Mouse (Mus musculus) embryonic facial prominence, embryonic 12.5 days (tissue): ENCODE measurements around the gene L3mbtl1. TPM values are rescaled to one million over a fixed set of nuclear protein-coding genes. Genes with fewer than 3 reads are reported as not detected.
"Not testable (repeated sequence)": the region's sequence is repeated elsewhere in the genome, so short reads cannot be mapped to it uniquely, and the experiment has no call there.

Experiments used
- ATAC-seq: fragments of 200-750 bp; cut with Nextera tagmentation; 2 replicates; pipeline ENCODE4 v1.8.0; 2017; ENCODE audit not compliant: insufficient number of reproducible peaks, insufficient read depth, low FRiP score, low TSS enrichment
- H3K27ac ChIP-seq: fragments of 300-500 bp; sonication (generic); 2 replicates; pipeline ENCODE4 v1.5.1; 2016; ENCODE audit warnings: mild to moderate bottlenecking
- H3K27me3 ChIP-seq: fragments of 300-500 bp; sonication (generic); 2 replicates; pipeline ENCODE4 v1.6.1; 2016; ENCODE audit warnings: mild to moderate bottlenecking, moderate library complexity
- H3K36me3 ChIP-seq: fragments of 300-500 bp; sonication (generic); 2 replicates; pipeline ENCODE4 v1.6.1; 2016; ENCODE audit warnings: mild to moderate bottlenecking
- H3K4me1 ChIP-seq: fragments of 300-500 bp; sonication (generic); 2 replicates; pipeline ENCODE4 v1.6.1; 2016
- H3K4me2 ChIP-seq: fragments of 300-500 bp; sonication (generic); replicated peaks from 2 replicates; pipeline ENCODE4 v1.6.1; 2016; ENCODE audit warnings: mild to moderate bottlenecking, moderate library complexity
- H3K4me3 ChIP-seq: fragments of 300-500 bp; sonication (generic); 2 replicates; pipeline ENCODE4 v1.5.1; 2016; ENCODE audit warnings: mild to moderate bottlenecking
- H3K9ac ChIP-seq: fragments of 300-500 bp; sonication (generic); 2 replicates; pipeline ENCODE4 v1.6.1; 2016; ENCODE audit warnings: mild to moderate bottlenecking, moderate library complexity
- H3K9me3 ChIP-seq: fragments of 300-500 bp; sonication (generic); 2 replicates; pipeline ENCODE4 v1.6.1; 2016; ENCODE audit warnings: mild to moderate bottlenecking, moderate library complexity
- WGBS: fragments of 180-500 bp; shearing (Covaris S2); methylation state at CpG from one replicate; pipeline ENCODE4 v1.1.7; 2016; 5-methylcytosine and 5-hydroxymethylcytosine counted together
- polyA plus RNA-seq: library from polyadenylated mRNA; unstranded; fragments of >200 nt; fragmentation: Nextera tagmentation; extraction: Ambion mirVana; gene quantifications from 2 replicates; pipeline ENCODE4 v1.2.1, GENCODE M21; 2016

Gene L3mbtl1
- 0.17 and 0.28 TPM in 2 replicates for polyA plus RNA-seq

DNA sequence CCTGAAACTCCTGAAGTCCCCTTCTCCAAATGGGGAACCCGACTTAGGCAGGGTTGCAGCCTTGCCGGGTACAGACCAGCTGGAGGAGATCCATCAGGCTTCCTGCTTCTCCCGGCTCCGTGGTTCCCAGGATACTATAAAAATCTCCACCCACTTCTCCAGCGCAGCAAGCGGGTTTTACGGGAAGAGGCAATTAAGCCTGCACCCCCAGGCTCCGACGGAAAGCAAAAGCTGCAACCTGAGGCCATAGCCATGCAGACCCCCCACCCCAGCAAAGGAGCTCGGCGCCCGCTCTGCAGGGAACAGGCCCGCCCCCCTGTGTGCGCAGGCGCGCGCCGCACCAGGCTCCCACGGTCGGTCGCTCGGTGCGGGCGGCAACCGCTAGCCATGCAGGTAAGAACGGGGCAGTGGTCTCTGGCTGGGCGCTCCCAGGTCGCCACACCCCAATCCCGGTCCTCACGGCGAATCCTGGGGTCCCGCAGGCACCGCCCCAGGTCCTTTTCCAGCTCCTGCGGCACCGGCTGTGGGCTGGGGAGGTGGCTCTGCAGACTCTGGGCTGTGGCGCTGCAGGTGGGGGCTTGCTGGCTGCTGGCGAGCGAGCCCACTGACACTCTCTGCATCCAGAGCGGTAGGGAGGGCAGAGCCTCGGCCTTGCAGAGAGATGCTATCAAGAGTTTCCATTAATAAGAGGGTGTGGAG lies at the start of gene L3mbtl1:
Gene L3mbtl1 (plus strand): TSS at position 325 of the 699 bp plus-strand sequence.
- no peak within 1 kb of the TSS for H3K27ac ChIP-seq

DNA sequence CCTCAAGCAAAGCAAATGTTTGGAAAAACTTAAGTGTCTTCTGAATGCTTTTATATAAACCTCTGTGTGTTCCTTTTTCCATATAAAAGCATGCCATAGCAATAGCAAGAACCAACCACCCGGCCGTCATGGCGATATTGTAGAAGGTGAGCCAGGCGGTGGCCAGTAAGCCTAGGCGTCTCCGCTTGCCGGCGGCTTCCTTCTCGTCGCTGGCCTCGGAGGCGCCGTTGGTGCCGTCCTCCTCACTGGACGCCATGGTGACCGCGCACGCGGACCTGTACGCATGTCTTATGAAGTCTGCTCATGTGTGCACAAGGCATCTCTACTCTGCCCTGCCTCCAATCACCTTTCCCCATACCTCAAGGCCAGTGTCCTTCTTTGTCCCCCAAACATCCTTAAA lies 44.0 kb upstream of the L3mbtl1 start:
- H3K9ac ChIP-seq, H3K27ac ChIP-seq, ATAC-seq, H3K36me3 ChIP-seq, H3K4me2 ChIP-seq, H3K4me1 ChIP-seq, H3K9me3 ChIP-seq, H3K27me3 ChIP-seq, H3K4me3 ChIP-seq: not testable (repeated sequence)
- 95% methylated on average over 20 of the region's 20 CpGs for WGBS

More for the DNA sequence above, at the start of gene L3mbtl1:
- under 1% methylated on average over 40 of the region's 40 CpGs for WGBS
- H3K9me3 ChIP-seq = no peaks in the 10 kb centered on the region
- H3K4me1 ChIP-seq = peaks cover 6% of the 10 kb centered on the region
- peaks cover 28% of the 10 kb centered on the region for H3K27me3 ChIP-seq
- 0 out of 2 replicates have a peak, but pooled peaks have one; percentile 38 for ATAC-seq
- H3K4me3 ChIP-seq = peak within 1 kb of the TSS; percentile 53
- H3K4me2 ChIP-seq = peak within 1 kb of the TSS; percentile 93
- H3K9ac ChIP-seq = peak within 1 kb of the TSS; percentile 55
- H3K36me3 ChIP-seq = peaks cover 20% of the 10 kb centered on the region

- no peaks in the 10 kb centered on the region for H3K27me3 ChIP-seq
- H3K36me3 ChIP-seq = no peaks in the 10 kb centered on the region
- ATAC-seq = no peak
- no peak overlapping the region for H3K4me3 ChIP-seq
- no peaks in the 10 kb centered on the region for H3K4me1 ChIP-seq
- 76% methylated on average over 12 of the region's 12 CpGs for WGBS
- H3K27ac ChIP-seq = no peak overlapping the region
- H3K9ac ChIP-seq = no peak overlapping the region
- no peaks in the 10 kb centered on the region for H3K9me3 ChIP-seq
- H3K4me2 ChIP-seq = no peak overlapping the region
Measured at GRCm38 (mm10) chr2:162899880-162900589, 43.2 kb upstream of the L3mbtl1 start.

DNA sequence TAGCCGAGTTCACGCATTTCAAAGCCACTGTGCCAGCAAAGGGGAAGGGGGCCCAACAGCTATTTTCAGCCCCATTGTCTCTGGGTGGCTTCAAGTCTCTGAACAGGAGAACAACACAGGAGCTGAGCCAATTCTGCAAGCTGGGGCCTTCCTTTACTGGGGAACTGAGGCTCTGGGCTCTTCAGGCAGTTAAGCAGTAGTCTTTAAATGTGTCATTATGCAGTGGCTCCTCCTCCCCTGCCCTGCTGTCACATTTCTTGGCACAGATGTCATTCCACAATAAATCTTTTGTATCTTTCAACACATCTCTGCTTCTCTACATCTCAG lies 42.7 kb upstream of the L3mbtl1 start:
- H3K27ac ChIP-seq = no peak overlapping the region
- H3K4me2 ChIP-seq = no peak overlapping the region
- H3K4me1 ChIP-seq = no peaks in the 10 kb centered on the region
- WGBS = 40% methylated on average over 2 of the region's 2 CpGs
- H3K36me3 ChIP-seq = no peaks in the 10 kb centered on the region
- no peak for ATAC-seq
- H3K27me3 ChIP-seq = no peaks in the 10 kb centered on the region
- no peak overlapping the region for H3K4me3 ChIP-seq
- no peak overlapping the region for H3K9ac ChIP-seq
- H3K9me3 ChIP-seq = no peaks in the 10 kb centered on the region

DNA sequence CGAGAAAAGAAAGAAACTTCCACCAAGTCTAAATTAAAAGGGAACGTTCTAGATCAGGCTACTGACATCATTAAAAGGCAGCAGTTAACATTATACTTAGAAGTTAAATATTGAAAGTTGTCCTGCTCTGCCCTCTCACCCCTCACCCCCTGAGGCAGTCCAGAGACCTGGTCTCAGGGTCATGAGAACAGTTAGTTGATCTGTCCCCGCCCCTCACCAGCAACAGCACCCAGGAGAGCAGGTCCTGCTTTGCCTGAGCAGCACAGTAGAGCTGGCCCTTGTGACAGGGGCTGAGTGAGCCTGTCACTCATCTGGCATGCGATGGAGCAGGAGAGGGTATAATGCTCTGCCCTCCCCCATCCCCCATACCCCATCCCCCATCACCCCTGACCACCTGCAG lies 37.4 kb upstream of the L3mbtl1 start:
- H3K4me1 ChIP-seq = no peaks in the 10 kb centered on the region
- H3K36me3 ChIP-seq = no peaks in the 10 kb centered on the region
- H3K4me2 ChIP-seq = no peak overlapping the region
- WGBS = 61% methylated on average over 4 of the region's 4 CpGs
- no peak overlapping the region for H3K9ac ChIP-seq
- ATAC-seq = no peak
- no peaks in the 10 kb centered on the region for H3K9me3 ChIP-seq
- H3K27me3 ChIP-seq = no peaks in the 10 kb centered on the region
- H3K27ac ChIP-seq = no peak overlapping the region
- no peak overlapping the region for H3K4me3 ChIP-seq

- H3K36me3 ChIP-seq = no peaks in the 10 kb centered on the region
- H3K9me3 ChIP-seq = no peaks in the 10 kb centered on the region
- 51% methylated on average over 16 of the region's 16 CpGs for whole genome bisulfite sequencing
- H3K9ac ChIP-seq = no peak overlapping the region
- ATAC-seq = no peak
- H3K4me2 ChIP-seq = no peak overlapping the region
- no peak overlapping the region for H3K27ac ChIP-seq
- H3K27me3 ChIP-seq = no peaks in the 10 kb centered on the region
- no peak overlapping the region for H3K4me3 ChIP-seq
- no peaks in the 10 kb centered on the region for H3K4me1 ChIP-seq
Measured at GRCm38 (mm10) chr2:162908052-162908491, 35.2 kb upstream of the L3mbtl1 start.

DNA sequence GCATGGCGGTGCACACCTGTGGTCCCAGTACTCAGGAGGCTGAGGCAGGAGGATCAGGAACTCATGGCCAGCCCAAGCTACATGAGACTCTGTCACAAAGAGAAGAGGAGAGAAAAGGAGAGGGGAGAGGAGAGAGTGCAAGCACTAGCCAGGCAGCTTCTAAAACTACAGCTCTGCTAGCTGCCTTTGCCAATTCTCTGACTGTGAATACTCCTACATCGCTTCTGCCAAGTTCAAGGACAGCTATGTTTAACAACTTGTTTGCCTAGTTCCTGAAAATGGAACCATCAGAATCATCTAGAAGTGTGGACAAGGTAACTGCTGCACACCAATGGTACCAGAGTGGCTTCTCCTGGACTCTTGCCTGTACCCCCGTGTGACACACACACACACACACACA lies 29.2 kb upstream of the L3mbtl1 start:
- Histone ChIP-seq H3K9ac (no peak overlapping the region), H3K4me3 (no peak overlapping the region), H3K4me2 (no peak overlapping the region), H3K27ac (no peak overlapping the region), H3K36me3 (no peaks in the 10 kb centered on the region), H3K4me1 (no peaks in the 10 kb centered on the region), H3K27me3 (no peaks in the 10 kb centered on the region), H3K9me3 (no peaks in the 10 kb centered on the region)
- ATAC-seq = no peak
- WGBS = 76% methylated on average over 3 of the region's 3 CpGs

DNA sequence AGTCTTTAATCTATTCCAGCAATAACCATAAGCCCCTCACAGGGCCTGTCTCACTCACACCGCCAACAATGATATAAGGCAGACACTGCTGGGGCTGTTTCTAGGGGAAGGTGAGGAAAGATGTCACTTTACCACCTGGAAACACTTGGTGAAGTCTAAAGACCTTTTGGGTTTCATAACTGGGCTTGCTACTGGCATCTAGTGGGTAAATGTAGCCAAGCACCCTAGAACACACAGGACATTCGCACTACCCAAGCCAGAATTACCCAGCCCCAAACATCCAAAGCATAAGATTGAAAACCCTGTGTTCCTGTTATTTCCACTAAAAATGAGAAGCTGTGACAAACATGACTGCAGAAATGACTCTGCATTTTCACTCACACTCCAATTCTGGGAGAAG lies 28.8 kb upstream of the L3mbtl1 start:
- Histone ChIP-seq H3K27ac (no peak overlapping the region), H3K9ac (no peak overlapping the region), H3K4me3 (no peak overlapping the region), H3K9me3 (no peaks in the 10 kb centered on the region), H3K4me1 (no peaks in the 10 kb centered on the region), H3K27me3 (no peaks in the 10 kb centered on the region), H3K36me3 (no peaks in the 10 kb centered on the region), H3K4me2 (no peak overlapping the region)
- no peak for ATAC-seq
- WGBS = 56% methylated on average over 2 of the region's 2 CpGs

DNA sequence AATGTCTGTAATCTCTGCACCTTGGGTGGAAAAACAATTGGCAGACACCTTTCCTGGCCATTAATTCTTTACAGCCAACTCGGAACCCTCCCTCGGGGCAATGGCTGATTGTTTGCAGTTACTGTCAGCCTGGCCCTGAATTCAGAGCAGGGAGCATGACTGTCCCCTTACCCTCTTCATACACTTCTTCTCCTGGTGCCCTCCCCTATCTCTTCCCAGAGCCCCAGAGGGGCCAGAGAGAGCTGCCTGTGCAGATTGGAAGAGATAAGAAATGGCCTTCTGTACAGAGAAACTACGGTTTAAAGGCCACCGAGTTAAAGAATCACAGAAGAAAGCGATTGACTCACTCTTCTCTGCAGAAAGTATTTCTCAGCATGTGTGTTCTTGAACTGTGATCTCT lies 23.3 kb upstream of the L3mbtl1 start:
- H3K9ac ChIP-seq = no peak overlapping the region
- H3K4me1 ChIP-seq = no peaks in the 10 kb centered on the region
- WGBS = 63% methylated on average over 5 of the region's 5 CpGs
- no peaks in the 10 kb centered on the region for H3K27me3 ChIP-seq
- no peak for ATAC-seq
- no peak overlapping the region for H3K27ac ChIP-seq
- H3K9me3 ChIP-seq = no peaks in the 10 kb centered on the region
- no peak overlapping the region for H3K4me2 ChIP-seq
- no peaks in the 10 kb centered on the region for H3K36me3 ChIP-seq
- H3K4me3 ChIP-seq = no peak overlapping the region

DNA sequence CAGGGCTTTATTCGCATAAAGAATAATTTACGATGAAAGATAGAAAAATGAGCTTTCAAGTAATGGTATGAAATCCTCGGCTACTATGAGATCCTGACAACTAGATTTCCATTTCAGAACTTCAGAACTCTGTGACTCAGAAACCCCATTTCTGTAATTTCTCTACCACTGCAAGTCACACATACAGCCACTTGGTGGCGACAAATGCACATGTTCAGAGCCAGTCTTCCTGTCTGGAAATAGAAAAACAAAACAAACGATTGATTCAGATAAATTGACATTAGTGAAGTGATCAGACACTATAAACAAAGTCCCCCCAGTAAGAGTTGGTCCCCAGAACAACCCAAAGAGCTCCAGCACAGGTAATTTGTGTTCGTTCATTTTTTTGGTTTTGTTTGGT lies 21.1 kb upstream of the L3mbtl1 start:
- ATAC-seq = no peak
- WGBS = 14% methylated on average over 6 of the region's 6 CpGs

DNA sequence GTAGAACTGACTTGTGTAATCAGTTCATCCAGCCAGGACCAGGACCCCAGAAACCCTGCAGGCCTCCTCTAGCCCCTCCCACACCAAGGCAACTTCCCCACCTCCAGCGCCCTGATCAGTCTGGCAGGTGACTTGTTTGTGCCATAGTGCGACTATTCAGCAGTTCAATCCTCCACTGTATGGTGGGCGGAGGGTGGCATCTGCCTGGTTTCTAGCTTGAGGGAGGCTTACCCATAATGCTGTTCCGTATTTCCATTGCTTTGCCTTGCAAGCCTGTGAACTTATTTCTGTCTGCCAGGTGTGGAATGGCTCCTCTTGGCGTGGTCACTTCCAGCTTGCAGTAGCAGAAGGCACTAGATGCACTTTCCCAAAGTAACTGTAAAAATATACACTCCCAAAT lies 20.4 kb upstream of the L3mbtl1 start:
- Histone ChIP-seq H3K4me3 (no peak overlapping the region), H3K4me1 (no peaks in the 10 kb centered on the region), H3K4me2 (no peak overlapping the region), H3K9ac (no peak overlapping the region), H3K9me3 (no peaks in the 10 kb centered on the region), H3K27me3 (no peaks in the 10 kb centered on the region), H3K36me3 (no peaks in the 10 kb centered on the region), H3K27ac (no peak overlapping the region)
- no peak for ATAC-seq
- WGBS = 71% methylated on average over 5 of the region's 5 CpGs

More for the DNA sequence above, 21.1 kb upstream of the L3mbtl1 start:
- H3K9ac ChIP-seq = no peak overlapping the region
- no peak overlapping the region for H3K4me2 ChIP-seq
- H3K27ac ChIP-seq = no peak overlapping the region
- H3K27me3 ChIP-seq = no peaks in the 10 kb centered on the region
- no peaks in the 10 kb centered on the region for H3K36me3 ChIP-seq
- no peaks in the 10 kb centered on the region for H3K4me1 ChIP-seq
- no peak overlapping the region for H3K4me3 ChIP-seq
- no peaks in the 10 kb centered on the region for H3K9me3 ChIP-seq

DNA sequence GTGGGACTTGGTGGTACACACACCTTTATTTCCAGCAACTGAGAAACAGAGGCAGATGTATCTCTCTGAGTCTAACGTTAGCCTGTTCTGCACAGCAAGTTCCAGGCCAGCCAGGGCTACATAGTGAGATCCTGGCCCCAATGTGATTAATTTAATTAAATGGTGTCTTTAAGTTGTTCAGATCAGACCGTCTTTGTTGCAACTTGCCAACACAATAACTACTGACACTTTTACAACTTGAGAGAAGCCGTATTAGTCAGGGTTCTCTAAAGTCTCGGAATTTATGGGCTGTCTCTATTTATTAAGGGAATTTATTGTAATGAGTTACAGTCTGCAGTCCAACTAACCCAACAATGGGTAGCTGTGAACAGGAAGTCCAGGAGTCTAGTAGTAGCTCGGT lies 19.1 kb upstream of the L3mbtl1 start:
- no peaks in the 10 kb centered on the region for H3K9me3 ChIP-seq
- no peak overlapping the region for H3K4me3 ChIP-seq
- no peak for ATAC-seq
- H3K36me3 ChIP-seq = no peaks in the 10 kb centered on the region
- H3K27me3 ChIP-seq = no peaks in the 10 kb centered on the region
- H3K4me2 ChIP-seq = no peak overlapping the region
- H3K9ac ChIP-seq = no peak overlapping the region
- no peak overlapping the region for H3K27ac ChIP-seq
- H3K4me1 ChIP-seq = no peaks in the 10 kb centered on the region
- 75% methylated on average over 5 of the region's 5 CpGs for WGBS
